Mouse (Mus musculus): ENCODE results near the gene Pappa. TPM values are rescaled to one million over a fixed set of nuclear protein-coding genes. Genes with fewer than 3 reads are reported as not detected.

The Pappa gene
- total and polyA plus RNA-seq, 2 experiments from 2014 or later, result 0.75 to 4.3 TPM

DNA sequence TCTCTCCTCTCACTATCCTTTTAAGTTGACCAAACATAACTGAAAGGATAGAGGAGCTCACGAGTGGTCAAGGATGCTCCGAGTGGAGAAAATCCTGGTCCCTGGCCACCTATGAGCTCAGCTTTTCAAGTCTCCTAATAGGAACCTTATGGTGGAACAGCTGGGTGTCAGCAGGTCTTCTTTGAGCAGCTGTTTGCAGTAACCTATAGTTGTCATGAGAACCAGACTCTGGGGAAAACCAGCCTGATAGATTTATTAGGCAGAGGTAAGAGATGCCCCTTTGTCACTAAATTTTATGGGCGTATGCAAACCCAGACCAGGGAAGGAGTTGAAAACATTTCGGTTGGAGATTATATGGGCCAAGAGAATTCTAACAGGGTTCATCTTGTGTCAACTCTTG lies 267.0 kb downstream of the Pappa start:
- no peaks in the 10 kb centered on the region for H3K36me3 ChIP-seq (ENCODE audit: insufficient read depth, low read length)
- H3K27me3 ChIP-seq (ENCODE audit: insufficient read depth, low read length), result no peaks in the 10 kb centered on the region
- no peaks in the 10 kb centered on the region for H3K9me3 ChIP-seq (ENCODE audit: low read length)
- H3K4me2 ChIP-seq (ENCODE audit: low read depth, low read length), result no peak overlapping the region
- no peaks in the 10 kb centered on the region for H3K4me1 ChIP-seq (ENCODE audit: insufficient read depth, low read length)
- 75% methylated on average over 4 of the region's 4 CpGs for WGBS
- ATAC-seq (no peak), DNase-seq (ENCODE audit: low spot score) (no peak)
- TF ChIP-seq CTCF (IDR thresholded peaks at IDR 0.05; ENCODE audit: low read depth), result no peak
- no peak overlapping the region for H3K9ac ChIP-seq (replicated peaks; ENCODE audit: low read length)
- no peak overlapping the region for H3K27ac ChIP-seq
- no peak overlapping the region for H3K4me3 ChIP-seq (ENCODE audit: low read length)

GRCm38 (mm10) chr4:65396806-65397205 lies 272.8 kb downstream of the Pappa start:
- no peak for ATAC-seq

GRCm38 (mm10) chr4:65399457-65399856 lies 275.5 kb downstream of the Pappa start:
- no peaks in the 10 kb centered on the region for H3K36me3 ChIP-seq (ENCODE audit: insufficient read depth, low read length)
- no peak overlapping the region for H3K27ac ChIP-seq
- WGBS, result 95% methylated on average over 4 of the region's 4 CpGs
- no peak overlapping the region for H3K4me2 ChIP-seq (ENCODE audit: low read depth, low read length)
- no peaks in the 10 kb centered on the region for H3K4me1 ChIP-seq (ENCODE audit: insufficient read depth, low read length)
- no peak overlapping the region for H3K4me3 ChIP-seq (ENCODE audit: low read length)
- no peaks in the 10 kb centered on the region for H3K9me3 ChIP-seq (ENCODE audit: low read length)
- no peak overlapping the region for H3K9ac ChIP-seq (replicated peaks; ENCODE audit: low read length)
- H3K27me3 ChIP-seq (ENCODE audit: insufficient read depth, low read length), result no peaks in the 10 kb centered on the region
- ATAC-seq (no peak), DNase-seq (ENCODE audit: low spot score) (no peak)
- TF ChIP-seq CTCF (IDR thresholded peaks at IDR 0.05; ENCODE audit: low read depth), result no peak

More at GRCm38 (mm10) chr4:65396806-65397205, 272.8 kb downstream of the Pappa start:
- no peaks in the 10 kb centered on the region for H3K27me3 ChIP-seq (ENCODE audit: insufficient read depth, low read length)
- DNase-seq (ENCODE audit: low spot score), result no peak
- no peaks in the 10 kb centered on the region for H3K36me3 ChIP-seq (ENCODE audit: insufficient read depth, low read length)
- no peak for TF ChIP-seq CTCF (IDR thresholded peaks at IDR 0.05; ENCODE audit: low read depth)
- H3K27ac ChIP-seq, result no peak overlapping the region
- H3K4me1 ChIP-seq (ENCODE audit: insufficient read depth, low read length), result no peaks in the 10 kb centered on the region
- no peak overlapping the region for H3K4me2 ChIP-seq (ENCODE audit: low read depth, low read length)
- 69% methylated on average over 3 of the region's 3 CpGs for WGBS
- H3K9me3 ChIP-seq (ENCODE audit: low read length), result no peaks in the 10 kb centered on the region
- no peak overlapping the region for H3K4me3 ChIP-seq (ENCODE audit: low read length)
- no peak overlapping the region for H3K9ac ChIP-seq (replicated peaks; ENCODE audit: low read length)

GRCm38 (mm10) chr4:65402286-65402685 lies 278.3 kb downstream of the Pappa start:
- no peaks in the 10 kb centered on the region for H3K4me1 ChIP-seq (ENCODE audit: insufficient read depth, low read length)
- TF ChIP-seq CTCF (IDR thresholded peaks at IDR 0.05; ENCODE audit: low read depth), result no peak
- no peaks in the 10 kb centered on the region for H3K9me3 ChIP-seq (ENCODE audit: low read length)
- DNase-seq (ENCODE audit: low spot score) (no peak), ATAC-seq (no peak)
- H3K36me3 ChIP-seq (ENCODE audit: insufficient read depth, low read length), result no peaks in the 10 kb centered on the region
- no peaks in the 10 kb centered on the region for H3K27me3 ChIP-seq (ENCODE audit: insufficient read depth, low read length)
- H3K4me3 ChIP-seq (ENCODE audit: low read length), result no peak overlapping the region
- no peak overlapping the region for H3K9ac ChIP-seq (replicated peaks; ENCODE audit: low read length)
- no peak overlapping the region for H3K4me2 ChIP-seq (ENCODE audit: low read depth, low read length)
- 85% methylated on average over 5 of the region's 5 CpGs for WGBS
- H3K27ac ChIP-seq, result no peak overlapping the region

GRCm38 (mm10) chr4:65402836-65403634 lies 279.1 kb downstream of the Pappa start:
- no peak for TF ChIP-seq CTCF (IDR thresholded peaks at IDR 0.05; ENCODE audit: low read depth)
- Histone ChIP-seq H3K9me3 (ENCODE audit: low read length) (no peaks in the 10 kb centered on the region), H3K27me3 (ENCODE audit: insufficient read depth, low read length) (no peaks in the 10 kb centered on the region), H3K4me2 (ENCODE audit: low read depth, low read length) (no peak overlapping the region), H3K4me3 (ENCODE audit: low read length) (no peak overlapping the region), H3K4me1 (ENCODE audit: insufficient read depth, low read length) (no peaks in the 10 kb centered on the region), H3K27ac (no peak overlapping the region), H3K9ac (replicated peaks; ENCODE audit: low read length) (no peak overlapping the region), H3K36me3 (ENCODE audit: insufficient read depth, low read length) (no peaks in the 10 kb centered on the region)
- WGBS, result 67% methylated on average over 6 of the region's 6 CpGs
- no peak for DNase-seq (ENCODE audit: low spot score)
- no peak for ATAC-seq

All from hindbrain, postnatal 0 days (tissue).